Mouse (Mus musculus) lung, postnatal 25 days (tissue): ENCODE measurements at regions not wholly inside any gene's neighbourhood (a gene's known extent, or its start where the extent isn't known, plus 50 kb on each side); places are given as distances from the start of the nearest gene placed in this dataset.

Source experiments
- DNase-seq: peaks from one replicate; pipeline ENCODE4 v3.0.0; 2022; ENCODE audit warnings: low spot score

GRCm38 (mm10) chr13:119267608-119268300 lies 160.6 kb upstream of the Paip1 start:
- no peak for DNase-seq

GRCm38 (mm10) chr13:119268301-119268675 lies 160.1 kb upstream of the Paip1 start:
- DNase-seq, result no peak

GRCm38 (mm10) chr13:119275500-119275899 lies 152.9 kb upstream of the Paip1 start:
- DNase-seq, result no peak

DNA sequence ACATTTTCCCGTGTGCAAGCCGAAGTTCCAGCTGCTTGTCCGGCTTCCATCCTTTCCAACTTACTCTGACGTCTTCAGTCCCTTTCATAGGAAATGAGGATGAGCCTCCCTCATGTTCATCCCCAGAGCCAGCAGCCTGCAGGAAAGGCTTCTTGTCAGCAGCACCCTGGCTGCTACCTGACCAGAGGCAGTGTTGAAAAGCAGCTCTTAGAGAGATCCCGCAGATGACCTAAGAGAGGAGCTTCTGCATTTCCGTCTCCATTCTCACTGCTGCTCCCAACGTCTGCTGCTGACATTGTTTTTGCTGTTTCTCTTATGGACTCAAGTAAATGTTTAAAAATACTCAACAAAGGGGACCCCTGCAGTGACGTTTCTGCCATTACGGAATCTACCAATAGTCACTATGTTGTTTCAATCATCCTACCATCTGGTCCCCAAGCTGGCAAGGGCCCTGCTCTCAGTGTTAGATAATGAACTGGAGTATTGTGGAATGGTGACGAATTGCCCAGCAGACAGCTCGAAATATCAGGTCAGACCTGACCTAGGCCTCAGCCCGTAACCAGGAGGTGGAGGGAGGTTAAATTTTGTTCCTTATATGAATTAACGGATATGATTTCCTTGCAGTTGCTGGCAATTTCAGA lies 151.0 kb upstream of the Paip1 start:
- no peak for DNase-seq

GRCm38 (mm10) chr13:119279449-119279848 lies 149.0 kb upstream of the Paip1 start:
- no peak for DNase-seq

DNA sequence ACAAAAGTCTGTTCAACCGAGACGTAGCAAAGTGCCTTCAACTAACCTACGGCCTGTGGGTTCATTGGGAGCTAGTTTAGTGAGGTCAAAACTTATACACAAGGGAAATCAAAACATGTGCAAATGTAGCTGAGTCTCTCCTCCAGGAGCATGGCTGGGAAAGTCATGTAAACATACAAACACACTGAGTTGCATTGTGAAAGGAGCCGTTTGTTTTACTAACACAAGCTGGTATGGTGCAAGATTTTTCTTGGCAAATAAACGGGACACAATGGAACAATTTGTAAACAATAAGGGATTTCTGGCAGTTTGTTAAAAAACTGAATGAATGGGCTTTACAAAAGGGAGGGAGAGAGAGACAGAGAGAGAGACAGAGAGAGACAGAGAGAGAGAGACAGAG lies 147.8 kb upstream of the Paip1 start:
- DNase-seq, result no peak

DNA sequence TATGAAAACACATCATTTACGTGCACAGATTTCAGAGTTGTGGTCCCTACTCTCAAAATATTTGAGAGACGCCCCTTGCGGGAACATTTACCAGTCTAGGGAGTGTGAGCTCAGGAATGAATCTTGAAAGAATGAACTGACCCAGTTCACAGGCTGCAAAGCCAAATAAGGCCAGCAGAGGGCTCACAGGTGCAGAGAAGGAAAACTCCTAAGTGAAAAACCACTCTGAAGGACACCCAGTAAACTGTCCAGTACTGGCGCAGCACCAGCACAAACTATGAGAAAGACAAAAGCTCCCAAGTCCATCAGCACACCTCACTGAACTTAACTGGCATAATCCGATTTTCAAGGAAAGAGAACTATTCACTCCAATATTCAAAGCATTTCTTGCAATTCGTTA lies 145.0 kb upstream of the Paip1 start:
- peak; percentile 45 for DNase-seq

DNA sequence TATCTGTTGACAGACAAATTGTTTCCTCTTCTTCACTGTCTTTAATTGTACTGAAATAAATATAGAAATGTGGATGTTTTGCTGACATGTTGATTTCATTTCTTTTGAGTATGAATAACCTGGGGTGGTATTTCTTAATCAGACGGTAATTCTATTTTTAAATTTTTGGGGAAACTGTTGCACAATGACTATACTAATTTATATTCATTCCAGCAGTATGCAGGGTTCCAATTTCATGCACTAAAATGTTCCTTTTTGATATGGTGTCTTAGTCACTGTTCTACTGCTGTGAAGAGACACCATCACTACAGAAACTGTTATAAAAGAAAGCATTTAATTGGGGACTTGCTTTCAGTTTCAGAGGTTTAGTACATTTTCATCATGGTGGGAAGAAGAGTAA lies 119.2 kb upstream of the Paip1 start:
- no peak for DNase-seq

GRCm38 (mm10) chr13:119310013-119310412 lies 118.4 kb upstream of the Paip1 start:
- no peak for DNase-seq

GRCm38 (mm10) chr13:119314356-119314755 lies 114.0 kb upstream of the Paip1 start:
- DNase-seq, result no peak

DNA sequence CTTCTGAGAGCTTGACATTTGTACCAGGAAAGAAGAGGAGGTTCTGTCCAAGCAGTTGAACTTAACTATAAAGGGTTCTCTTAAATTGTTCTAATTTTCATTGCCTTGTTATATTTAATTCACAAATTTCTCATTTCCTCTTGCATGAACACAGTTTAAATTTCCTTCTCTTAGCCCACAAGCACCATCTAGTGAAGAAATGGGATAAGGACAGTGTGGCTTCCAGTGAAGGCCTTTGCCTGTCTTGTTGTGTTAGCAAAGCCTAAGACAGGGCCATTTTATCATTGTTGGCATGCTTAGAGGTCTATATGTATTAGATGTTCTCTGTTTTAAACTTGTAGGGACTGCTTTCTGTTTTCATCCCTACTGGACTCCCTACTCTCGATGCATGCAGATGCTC lies 110.0 kb upstream of the Paip1 start:
- DNase-seq, result no peak

DNA sequence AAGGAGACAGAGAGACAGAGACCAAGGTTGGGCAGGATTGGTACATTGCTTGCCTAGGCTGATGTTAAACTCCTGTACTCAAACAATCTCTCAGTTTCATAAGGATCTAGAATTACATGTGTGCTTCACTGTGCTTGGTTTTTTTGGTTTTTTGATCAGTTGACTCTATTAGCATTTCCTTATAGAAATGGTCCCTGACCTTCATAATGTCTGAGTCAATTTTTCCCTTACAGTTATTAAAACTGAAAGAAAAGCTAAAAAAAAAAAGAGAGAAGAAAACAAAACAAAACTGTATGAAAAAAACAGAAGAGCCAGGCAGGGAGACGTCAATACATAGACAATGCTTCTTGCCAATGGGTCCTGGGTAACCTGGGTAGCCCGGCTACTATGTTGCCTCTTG lies 102.9 kb upstream of the Paip1 start:
- no peak for DNase-seq

DNA sequence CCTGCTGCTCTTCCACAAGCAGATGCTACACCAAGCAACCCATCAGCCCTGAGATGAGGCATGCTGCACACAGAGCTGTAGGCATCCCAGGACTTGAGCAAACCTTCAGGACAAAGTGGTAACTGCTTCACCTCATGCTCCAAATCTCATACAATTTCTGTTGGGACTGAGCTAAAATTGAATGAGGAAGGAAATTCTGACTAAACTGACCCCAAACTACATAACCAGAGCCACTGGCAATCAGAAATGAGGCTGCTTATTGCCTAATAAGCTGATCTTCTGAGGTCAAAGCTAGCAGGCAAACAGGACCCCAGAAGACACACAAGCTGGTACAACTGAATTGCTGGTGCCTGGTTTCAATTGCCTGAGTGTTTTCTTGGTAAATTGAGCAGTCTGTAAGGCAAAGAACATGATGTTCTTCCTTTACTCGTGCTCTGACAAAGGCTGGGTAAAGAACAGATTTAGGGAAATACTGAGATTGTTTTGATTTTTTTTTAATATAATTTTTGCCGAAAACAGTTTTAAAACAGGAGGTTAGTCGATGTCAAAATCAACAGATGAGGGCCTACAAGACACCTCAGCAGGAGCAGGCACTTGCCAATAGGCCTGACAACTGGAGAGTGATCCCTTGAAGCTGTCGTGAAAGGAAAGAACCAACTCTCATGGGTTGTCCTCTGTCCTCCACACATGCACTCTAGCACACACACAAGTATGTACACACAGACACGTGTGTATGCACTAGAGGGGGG lies 101.3 kb upstream of the Paip1 start:
- DNase-seq, result peak; percentile 28

DNA sequence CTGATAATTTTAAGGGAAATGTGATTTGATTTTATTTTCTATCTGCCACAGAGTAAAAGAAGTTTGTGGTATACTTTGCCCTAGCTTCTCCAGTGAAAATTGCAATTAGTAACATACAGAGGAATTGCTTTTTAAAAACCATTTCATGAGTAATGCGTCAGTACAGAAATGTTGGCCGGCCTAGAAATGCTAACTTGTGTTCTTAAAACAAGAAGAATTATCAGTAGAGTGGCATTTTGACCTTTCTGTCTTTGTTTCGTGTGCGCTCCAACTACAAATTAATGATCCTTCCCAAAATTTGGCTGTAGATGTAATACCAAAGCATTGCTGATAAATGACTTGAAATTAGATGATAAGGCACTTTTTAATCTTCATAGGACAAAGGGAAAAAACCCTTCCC lies 99.7 kb upstream of the Paip1 start:
- DNase-seq, result no peak

- no peak for DNase-seq
Measured at GRCm38 (mm10) chr13:119331815-119332214, 96.6 kb upstream of the Paip1 start.

- DNase-seq, result no peak
Measured at GRCm38 (mm10) chr13:119333915-119334314, 94.5 kb upstream of the Paip1 start.

- no peak for DNase-seq
Measured at GRCm38 (mm10) chr13:119337861-119338260, 90.5 kb upstream of the Paip1 start.

GRCm38 (mm10) chr13:119339016-119339415 lies 89.4 kb upstream of the Paip1 start:
- DNase-seq, result no peak

DNA sequence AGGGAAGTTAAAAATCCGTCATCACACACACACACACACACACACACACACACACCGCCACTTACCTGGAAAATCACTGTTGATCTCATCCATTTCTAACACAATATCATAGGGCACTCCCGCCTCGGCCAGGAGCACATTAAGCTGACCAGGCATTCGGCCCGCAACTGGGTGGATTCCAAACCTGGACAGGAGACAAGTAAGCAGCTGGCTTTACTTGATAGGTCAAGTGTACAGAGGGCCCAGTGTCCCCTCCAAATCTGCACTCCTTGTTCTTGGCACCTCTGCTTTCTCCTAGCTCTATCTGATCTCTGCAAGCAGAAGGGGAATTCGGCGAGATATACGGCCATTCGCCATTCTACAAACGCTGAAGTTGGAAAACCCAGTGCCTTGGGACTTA lies 88.6 kb upstream of the Paip1 start:
- peak; percentile 20 for DNase-seq

DNA sequence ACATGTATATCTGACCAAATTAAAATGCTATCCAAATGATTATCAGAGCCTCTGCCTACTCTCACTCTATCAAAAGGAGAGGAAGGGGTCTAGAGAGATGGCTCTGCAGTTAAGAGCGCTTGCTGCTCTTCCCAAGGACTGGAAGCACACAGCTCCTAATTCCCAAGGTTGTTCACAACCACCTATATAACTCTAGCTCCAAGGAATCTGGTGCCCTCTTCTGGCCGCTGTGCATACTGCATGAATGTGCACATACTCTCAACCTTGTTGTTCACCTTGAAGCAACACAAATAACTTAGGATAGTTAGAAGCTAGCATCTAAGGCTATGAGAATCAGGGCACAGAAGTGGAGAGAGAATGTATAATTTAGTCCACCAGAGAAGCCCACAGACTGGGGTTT lies 86.6 kb upstream of the Paip1 start:
- peak; percentile 7 for DNase-seq

GRCm38 (mm10) chr13:119342761-119343160 lies 85.6 kb upstream of the Paip1 start:
- DNase-seq, result no peak

DNA sequence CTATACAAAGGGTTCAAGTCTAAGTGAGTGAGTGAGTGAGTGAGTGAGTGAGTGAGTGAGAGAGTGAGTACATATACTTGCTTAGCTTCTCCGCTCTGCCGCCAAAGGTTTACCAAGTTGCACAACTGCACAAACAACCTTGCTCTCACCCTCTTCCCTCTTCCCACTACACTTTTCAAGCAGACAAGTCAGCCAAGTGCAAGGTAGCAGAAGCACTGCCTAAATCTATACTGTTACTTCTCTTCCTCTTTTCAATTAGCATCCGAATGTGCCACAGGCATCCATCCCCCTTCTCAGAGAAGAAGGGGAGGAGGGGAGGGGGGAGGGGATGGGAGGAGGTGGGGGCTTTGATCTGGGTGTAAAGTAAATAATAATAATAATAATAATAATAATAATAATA lies 80.4 kb upstream of the Paip1 start:
- no peak for DNase-seq

DNA sequence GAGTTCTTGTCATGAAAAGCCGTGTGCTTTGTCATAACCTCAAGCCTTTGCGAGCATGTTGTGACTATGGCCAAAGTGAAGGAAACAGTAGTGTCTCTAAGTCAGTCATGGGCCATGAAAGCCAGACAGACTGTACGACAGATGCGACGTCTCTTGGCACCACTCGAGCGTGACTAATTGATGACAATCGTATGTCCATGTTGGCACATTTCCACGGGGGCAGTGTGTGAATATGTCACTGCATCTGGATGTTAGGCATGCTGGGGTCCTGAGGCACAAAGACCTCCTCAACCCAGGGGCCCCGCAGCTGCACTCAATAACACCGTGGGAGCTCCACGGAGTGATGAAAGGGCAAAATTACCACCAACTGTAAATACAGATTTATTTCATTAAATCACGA lies 77.1 kb upstream of the Paip1 start:
- DNase-seq, result no peak
